Mouse (Mus musculus) olfactory bulb, adult 2 months (tissue): ENCODE measurements around the gene Slain2.

Source experiments
- CTCF ChIP-seq: fragments of 200-500 bp; IDR thresholded peaks from 2 replicates; pipeline ENCODE4 v1.5.1; 2012; ENCODE audit warnings: low read depth, mild to moderate bottlenecking, low read length, moderate library complexity; ENCODE audit not compliant: insufficient read depth
- POLR2A ChIP-seq: fragments of 200-500 bp; IDR thresholded peaks from 2 replicates; pipeline ENCODE4 v1.6.1; 2012; ENCODE audit warnings: mild to moderate bottlenecking, low read depth, low read length, moderate library complexity; ENCODE audit not compliant: insufficient read depth

DNA sequence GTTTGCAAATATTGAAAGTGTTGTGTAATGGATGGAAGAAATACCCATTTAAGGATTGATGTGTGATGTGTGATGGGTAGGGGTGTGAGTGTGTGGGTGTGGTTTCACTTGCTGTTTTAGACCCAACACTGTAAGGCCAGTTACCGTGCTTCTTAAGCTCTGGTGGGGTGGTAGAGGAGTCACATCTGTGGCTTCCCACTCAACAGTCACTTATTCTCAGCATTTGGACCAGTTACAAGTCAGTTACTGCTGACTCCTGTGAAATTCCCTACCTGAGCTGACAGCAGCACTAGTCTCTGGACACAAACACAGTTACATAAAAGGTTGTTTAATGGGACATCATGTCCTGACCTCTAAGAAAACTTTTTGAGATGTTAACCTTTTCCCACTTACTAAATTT is 34.0 kb downstream of the Slain2 start:
- TF ChIP-seq CTCF: no peak
- TF ChIP-seq POLR2A: no peak
